Mouse (Mus musculus): ENCODE measurements around the gene Arfgef2.

The Arfgef2 gene

DNA sequence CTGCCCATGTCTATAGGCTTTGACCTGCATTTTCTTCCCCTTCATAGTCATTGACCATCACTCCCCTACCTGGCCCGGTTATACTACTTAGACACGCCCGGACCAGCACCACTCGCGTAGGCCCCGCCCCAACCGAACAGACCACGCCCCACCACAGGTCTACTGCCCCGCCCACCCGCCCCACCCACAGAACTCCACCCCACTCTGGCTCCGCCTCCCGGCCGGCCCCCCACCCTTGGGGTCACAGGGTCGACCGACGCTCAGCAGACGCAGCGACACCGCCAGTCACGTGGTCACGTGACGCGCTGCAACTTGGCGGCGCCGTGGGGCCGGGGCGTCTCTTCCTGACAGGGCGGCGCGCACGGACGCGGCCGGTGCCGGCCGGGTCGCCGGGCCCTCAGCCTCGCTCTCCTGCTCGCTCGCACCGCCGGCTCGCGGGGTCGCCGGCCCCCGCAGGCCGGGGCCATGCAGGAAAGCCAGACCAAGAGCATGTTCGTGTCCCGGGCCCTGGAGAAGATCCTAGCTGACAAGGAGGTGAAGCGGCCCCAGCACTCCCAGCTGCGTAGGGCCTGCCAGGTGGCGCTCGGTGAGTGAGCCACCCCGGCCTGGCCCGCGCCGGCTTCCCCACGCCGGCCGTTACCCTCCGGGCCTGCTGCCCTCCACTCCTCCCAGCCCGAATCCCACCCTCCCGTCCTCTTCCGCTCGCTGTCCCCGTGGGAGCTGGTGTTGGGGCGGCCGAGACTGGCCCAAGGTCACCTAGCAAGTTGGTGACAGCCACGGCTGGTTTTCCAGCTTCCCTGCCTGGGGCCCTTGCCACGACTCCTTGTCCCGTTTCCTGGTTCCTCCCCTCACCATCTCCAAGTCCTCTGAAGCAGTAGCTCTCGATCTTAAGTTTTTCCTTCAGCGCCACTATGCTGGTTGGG lies at the start of gene Arfgef2:
Arfgef2 (plus strand) TSS at position 339 of the 923 bp plus-strand sequence.
- DNase-seq (ENCODE audit: low read depth, low spot score): peak; percentile 75

DNA sequence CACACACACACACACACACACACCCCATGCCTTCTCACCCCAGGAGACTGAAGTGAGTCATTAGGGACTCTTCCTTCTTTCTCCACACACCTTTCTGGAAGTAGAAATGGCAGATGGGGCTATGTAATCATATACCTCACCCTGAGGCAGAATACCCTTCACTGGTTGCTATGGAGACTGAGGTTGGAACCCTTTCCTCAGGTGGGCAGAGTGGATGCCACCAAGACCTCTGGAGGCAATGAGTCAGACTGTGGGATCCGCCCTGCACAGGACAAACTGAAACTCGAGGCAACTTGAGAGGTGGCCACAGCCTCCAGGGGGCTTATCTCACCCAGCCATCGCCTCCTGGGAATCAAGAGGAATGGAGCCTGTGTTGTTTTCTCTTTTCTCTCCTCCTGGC lies 47.4 kb upstream of the Arfgef2 start:
- no peak for DNase-seq (ENCODE audit: low read depth, low spot score)

DNA sequence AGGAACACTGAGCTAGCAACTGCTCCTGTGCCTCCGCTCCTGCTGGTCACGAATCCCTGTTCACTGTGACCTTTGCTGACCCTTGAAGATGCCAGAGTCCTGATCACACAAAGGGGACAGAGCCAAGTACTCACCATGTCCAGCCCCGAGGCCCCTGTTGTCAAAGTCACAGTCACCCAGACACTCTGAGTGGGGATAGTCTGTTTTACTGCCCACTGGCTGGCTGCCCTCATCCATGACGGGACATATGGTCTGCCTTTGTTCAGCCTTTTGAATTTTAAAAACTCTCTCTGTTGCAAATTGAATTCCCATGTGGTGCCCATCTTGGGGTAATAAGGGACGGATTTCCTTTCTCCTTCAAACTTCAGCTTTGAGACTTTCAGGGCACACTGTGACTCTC lies 41.3 kb upstream of the Arfgef2 start:
- DNase-seq (ENCODE audit: low read depth, low spot score): no peak

DNA sequence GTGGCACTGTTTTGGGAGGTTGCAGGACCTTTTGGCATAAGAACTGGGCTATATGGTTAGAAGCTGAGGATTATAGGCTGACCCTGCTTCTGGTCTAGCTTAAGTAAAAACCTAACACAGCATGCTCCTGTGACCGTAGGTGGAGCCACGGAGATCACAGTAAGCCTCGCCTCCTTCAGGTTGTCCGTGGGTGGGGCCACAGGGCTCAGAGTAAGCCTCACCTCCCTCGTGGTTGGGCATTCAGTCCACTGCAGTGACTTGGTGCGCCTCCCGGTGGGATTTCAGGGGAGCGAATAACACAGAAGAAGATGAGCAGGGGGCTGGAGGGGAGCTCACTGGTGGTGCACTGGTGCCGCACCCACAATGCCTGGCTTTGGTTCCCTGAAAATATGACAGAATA lies 37.8 kb upstream of the Arfgef2 start:
- no peak for DNase-seq (ENCODE audit: low read depth, low spot score)

DNA sequence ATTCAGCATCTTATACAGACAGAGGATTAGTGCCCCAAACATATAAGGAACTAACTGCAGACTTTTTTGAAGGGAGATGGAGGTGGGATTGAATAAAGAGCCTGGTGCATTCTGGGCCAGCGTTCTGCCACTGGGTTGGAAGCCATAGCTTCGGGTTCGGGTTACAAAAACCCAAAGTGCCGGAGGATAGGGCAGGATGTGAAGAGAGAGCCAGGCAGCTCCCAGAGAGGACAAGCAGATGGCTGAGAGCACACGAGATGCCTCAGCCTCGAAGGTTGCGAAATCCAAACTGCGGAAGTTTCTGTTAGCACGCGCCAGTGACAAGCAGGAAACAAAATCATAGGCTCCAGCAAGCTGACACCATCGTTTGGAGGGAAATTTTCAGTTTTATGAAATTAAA lies 34.0 kb upstream of the Arfgef2 start:
- DNase-seq (ENCODE audit: low read depth, low spot score): no peak

DNA sequence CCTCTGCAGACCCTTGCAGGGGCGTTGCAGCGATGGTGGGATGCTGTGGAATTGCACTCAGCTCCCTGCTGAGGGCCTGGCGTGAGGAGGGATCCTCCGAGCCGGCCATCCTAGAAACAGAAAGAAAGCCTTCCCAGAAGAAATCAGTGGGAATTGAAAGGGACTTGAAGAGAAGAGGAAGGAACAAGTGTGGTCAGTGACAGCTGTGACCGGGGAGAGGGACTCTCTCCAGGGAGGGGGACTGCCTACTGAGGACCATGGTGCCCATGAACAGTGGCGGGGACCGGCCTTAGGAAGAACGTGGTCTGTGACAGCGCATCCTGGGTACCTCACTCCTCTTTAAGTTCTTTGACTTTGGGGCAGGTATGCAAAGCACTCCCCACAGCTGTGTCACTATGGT lies 31.8 kb upstream of the Arfgef2 start:
- DNase-seq (ENCODE audit: low read depth, low spot score): no peak

DNA sequence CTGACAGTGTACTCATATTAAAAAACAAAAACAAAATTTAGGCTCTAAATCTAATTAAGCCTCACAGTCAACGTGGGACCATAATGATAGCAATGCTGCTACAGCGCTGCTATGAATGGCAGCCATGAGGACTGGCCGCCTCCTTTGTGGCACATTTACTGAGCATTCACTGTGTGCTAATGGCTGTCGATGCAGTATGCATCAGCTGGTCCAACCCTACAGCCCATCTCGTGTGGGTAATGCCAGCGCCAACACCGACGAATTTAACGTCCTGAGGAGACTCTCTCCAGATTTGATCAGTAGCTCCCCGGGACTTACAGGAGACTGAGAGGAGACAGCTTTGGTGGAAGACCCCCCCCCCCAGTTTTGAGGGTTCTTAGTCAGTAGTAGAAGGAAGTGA lies 31.1 kb upstream of the Arfgef2 start:
- no peak for DNase-seq (ENCODE audit: low read depth, low spot score)

DNA sequence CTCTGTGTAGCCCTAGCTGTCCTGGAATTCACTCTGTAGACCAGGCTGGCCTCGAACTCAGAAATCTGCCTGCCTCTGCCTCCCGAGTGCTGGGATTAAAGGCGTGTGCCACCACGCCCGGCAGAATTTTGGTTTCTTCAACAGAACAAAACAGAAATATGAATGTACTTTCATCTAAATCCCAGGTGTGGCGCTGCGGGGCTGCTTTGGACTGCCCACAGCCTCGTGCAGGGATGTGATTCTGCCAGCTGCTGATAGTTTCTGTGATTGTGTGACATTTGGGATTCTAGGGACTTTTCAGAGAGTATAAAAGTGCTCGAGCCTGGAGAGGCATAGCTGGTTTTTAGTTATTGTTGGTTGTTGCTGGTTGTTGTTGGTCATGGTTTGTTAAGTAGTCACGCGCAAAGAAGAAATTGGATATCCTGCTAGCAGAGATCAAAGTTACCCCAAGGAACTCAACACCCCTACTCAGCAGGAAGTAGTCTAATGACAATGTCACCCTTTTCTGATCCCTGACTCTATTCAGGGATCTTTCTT lies 30.0 kb upstream of the Arfgef2 start:
- no peak for DNase-seq (ENCODE audit: low read depth, low spot score)

DNA sequence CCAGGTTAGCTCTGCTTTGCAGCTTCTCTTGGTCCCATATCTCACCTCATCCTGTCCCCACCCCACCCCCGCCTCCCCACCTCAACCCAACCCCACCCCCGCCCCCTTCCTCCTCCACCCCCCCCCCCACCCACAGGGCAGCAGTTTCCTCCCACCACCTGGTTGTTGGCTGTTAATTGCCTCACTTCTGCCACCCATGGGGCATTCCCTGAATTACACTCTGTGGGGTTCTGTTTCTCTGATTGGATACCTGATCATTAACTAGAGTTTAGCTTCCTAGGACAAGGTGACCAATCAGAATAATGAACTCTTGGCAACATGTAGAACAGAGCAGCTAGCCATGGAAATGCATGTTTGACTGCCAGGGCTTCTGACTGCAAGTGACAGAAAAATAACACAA lies 29.1 kb upstream of the Arfgef2 start:
- DNase-seq (ENCODE audit: low read depth, low spot score): no peak

DNA sequence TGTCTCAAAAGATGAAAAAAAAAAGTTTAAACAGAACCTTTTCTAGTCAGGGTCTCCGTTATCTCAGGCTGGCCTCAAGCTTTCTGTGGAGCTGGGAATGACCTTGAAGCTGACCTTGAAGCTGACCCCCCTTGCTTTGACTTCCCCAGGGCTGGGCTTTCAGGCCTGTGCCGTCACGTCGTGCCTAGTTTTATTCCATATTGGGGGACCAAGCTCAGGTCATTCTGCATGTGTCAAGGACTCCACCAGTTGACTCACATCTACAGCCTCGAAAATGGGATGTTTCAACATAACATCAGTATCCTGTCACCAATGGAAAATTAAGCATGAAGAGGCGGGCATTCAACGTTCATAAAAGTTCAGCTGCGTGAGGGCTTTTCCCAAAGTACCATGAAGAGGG lies 25.4 kb upstream of the Arfgef2 start:
- no peak for DNase-seq (ENCODE audit: low read depth, low spot score)

DNA sequence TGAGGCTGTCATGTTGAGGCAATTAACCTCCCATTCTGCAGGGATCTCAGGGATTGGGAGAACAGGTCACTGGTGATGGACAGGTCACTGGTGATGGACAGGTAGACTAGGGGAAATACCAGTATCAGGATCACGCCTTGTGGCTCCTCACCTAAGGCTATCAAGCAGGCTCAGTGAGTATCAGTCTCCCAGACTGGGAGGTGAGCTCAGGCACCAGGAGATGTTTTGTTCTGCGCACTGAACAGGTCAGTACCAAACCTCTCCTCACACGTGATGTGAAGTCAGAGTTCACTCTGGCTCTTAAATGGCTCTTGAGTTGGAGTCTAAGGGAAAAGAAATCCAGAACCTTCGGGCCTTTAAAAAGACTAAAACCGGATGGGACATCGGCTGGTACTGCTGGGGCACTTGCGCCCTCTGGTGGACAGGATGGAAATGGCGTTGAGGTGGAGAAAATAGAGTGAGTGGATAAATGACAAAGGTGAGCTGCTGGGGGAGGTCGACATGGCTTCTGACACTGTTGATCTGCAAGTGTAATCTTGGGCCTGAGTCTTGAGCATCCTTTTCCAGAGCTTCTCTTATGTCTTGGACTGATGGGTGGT lies 24.3 kb upstream of the Arfgef2 start:
- DNase-seq (ENCODE audit: low read depth, low spot score): peak; percentile 58

DNA sequence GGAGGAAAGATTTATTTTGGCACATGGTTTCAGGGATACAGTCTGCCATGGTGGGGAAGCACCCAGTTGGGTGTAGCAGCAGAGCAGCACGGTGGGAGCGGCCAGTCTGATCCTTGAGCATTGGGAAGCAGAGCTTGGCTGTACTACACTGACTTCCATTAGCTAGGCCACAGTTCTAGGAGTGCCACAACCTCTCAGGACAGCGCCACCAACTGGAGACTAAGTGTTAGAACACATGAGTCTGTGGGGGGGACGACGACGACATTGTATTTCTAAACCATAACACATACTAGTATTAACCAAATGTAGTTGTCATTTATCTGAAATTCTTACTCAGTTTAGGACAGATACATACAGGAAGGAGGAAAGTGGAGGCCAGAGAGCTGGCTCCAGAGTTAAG lies 21.0 kb upstream of the Arfgef2 start:
- no peak for DNase-seq (ENCODE audit: low read depth, low spot score)

DNA sequence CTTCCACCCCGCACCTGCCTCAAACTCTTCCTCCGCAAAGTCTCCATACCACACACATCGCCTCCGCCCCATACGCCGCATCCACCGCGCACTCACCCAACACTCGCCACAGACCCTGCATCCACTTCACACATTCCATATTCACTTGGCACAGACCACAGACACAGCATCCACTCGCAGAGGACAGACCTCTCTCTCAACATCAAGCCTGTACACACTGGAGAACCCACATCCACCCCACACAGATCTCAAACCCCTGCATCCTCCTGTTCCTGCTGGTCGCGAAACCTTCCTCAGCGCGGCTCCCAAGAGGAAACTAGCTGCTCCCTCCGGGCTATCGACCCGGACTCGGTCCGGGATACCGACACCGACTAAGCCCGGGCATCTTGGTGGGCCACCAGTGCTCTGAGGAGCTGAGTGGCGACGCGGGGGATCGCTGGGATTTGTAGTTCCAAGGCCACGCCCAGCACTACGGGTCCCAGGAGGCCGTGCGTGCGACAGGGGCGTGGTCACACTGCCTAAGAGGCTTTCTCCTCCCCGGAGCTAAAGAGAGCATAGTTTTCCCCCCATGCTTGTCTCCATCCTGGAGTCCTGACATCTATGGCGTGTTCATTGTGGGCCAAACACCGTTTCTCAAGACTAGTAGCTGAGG lies 18.9 kb upstream of the Arfgef2 start:
- DNase-seq (ENCODE audit: low read depth, low spot score): peak; percentile 76

DNA sequence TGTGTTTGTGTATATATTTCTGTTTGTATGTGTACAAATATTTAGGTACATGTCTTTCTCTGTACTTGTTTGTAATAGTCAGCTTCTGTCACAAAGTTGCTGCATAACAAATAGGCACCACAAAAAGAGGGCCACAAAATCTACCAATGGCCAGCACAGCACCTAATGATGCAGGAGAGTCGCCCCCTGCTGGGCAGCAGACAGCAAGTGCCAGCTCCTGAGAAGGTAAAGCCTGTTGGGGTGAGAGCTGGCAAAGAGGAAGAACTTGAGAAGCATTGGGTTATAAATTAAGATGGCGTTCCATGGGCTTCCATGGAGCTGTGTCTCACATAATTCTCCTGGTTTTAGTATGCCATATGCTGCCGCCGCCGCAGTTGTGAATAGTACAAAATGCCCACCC lies 13.7 kb upstream of the Arfgef2 start:
- DNase-seq (ENCODE audit: low read depth, low spot score): no peak

DNA sequence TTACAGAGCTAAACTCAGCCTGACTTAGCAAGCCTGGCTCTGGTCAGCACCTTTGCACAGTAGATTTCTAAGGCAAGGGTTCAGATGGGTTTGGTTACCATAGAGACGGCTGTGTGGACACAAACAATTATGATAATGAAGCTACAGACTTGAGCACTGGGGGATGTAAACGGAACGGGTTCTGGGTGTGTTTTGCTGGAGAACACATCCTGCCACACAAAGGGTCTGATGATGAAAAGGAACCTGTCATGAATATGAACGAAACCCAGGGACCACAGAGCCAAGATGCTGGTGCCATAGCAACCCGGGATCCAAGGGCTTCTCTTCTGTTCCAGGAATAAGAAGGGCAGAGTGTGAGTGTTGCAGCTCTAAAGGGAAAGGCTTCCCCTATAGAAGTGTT lies 13.0 kb upstream of the Arfgef2 start, which contains the start of gene Trp53rkb:
Trp53rkb (plus strand) TSS at position 177 of the 400 bp plus-strand sequence.
- no peak for DNase-seq (ENCODE audit: low read depth, low spot score)

DNA sequence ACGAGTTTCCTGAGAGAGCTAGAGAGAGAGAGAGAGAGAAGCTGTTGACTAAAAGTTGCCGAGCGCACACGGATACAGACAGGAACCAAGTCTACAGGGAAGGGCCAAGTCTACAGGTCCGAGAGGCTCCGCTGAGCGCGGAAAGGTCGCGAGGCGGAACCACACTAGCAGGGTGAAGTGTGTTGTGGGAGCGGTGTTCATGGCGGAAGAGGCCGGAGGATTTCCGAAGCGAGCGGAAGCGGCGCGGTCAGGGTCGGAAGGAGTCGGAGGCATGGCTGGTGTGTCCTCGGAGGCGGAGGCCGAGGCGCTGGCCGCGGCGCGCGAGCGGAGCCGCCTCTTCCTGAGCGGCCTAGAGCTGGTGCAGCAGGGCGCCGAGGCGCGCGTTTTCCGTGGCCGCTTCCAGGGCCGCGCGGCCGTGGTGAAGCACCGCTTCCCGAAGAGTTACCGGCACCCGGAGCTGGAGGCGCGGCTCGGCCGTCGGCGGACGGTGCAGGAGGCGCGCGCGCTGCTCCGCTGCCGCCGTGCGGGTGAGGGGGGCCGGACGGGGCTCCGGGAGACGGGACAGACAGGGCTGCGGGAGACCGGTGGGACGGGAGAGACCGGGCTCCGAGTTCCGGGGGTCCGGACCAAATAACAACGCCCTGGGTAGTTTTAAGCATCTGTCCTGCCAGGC lies 11.7 kb upstream of the Arfgef2 start:
- peak; percentile 54 for DNase-seq (ENCODE audit: low read depth, low spot score)

DNA sequence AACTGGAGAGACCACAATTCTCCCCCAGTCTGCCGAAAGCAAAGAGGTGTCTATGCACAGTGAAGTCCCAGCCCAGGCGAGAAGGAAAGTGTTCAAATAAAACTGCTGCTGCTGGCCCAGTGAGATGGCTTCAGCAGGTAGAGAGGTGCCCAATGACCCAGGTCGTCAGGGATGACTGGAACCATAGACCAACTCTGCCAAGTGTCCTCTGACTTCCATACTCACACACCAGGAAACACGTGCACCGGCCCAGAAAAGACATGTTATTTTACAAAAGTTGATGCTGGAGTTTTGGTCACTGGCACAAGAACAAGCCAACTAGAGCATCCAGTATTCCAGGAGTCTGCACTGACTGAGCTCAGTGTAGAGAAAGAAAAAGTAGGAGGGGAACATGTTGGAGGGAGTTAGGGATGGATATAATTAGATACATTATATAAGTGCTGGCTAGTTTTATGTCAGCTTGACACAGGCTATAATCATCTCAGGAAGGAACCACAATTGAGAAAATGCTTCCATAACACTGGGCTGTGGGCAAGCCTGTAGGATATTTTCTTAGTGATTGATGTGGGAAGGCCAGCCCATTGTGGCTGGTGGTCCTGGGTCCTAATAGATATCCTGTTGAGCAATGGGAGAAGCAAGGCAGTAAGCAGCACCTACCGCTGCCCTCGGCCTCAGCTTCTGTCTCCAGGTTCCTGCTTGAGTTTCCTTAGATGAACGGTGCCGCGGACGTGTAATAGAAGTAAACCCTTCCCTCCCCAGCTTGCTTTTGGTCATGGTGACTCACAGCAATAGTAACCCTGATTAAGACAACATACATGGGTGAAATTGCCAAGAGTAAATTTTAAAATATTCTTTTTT lies 5.5 kb upstream of the Arfgef2 start:
- DNase-seq (ENCODE audit: low read depth, low spot score): no peak

DNA sequence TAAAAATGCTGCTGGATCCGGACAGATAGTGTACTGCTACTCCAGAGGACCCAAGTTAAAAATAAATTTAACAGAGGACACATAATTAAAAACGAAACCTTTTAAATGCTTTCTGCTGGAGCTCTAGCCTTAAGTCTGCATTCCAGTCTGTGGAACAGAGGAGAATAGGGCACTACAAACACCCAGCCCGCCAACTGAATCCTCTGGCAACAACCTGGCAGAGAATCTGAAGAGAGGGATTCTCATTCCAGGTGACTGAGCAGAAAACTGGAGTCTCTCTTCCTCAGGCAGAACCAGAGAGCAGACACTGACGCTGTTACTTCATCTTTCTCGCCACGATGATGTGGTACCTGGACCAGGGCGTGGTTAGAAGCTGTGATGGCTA lies 4.9 kb upstream of the Arfgef2 start:
- no peak for DNase-seq (ENCODE audit: low read depth, low spot score)

DNA sequence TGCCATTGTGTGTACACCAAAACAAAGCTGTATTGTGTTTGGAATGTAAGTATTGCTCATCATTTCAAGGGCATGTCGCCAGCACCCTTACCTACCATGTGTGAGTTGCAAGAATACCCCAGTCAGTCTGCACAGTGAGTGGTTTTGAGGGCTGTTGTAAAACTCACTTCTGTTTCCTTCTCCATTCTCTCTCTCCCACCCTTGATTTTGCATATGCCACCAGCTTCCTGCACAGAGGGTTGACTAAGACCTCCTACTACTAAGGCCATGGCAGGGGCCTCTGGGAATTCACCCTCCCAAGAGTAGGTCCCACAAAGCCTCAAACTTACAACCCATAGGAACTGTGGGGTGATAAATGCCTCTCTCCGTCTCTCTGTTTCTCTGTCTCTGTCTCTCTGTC lies 4.0 kb upstream of the Arfgef2 start:
- DNase-seq (ENCODE audit: low read depth, low spot score): no peak

DNA sequence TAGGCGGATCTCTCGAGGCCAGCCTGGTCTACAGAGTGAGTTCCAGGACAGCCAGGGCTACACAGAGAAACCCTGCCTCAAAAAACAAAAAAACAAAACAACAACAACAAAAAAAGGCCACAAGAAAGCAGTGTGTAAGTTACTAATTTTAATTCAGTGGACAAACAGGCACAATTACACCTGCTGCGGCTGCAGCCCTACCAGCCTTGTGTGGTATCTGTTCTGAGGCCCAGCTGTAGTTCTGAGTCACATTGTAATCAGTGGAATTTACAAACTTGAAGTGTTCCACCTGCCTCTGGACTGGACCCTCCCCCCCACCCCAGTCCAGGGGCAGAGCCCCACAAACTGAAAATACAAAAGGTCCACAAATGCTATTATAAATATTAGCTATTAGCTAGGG lies 2.1 kb upstream of the Arfgef2 start:
- no peak for DNase-seq (ENCODE audit: low read depth, low spot score)

DNA sequence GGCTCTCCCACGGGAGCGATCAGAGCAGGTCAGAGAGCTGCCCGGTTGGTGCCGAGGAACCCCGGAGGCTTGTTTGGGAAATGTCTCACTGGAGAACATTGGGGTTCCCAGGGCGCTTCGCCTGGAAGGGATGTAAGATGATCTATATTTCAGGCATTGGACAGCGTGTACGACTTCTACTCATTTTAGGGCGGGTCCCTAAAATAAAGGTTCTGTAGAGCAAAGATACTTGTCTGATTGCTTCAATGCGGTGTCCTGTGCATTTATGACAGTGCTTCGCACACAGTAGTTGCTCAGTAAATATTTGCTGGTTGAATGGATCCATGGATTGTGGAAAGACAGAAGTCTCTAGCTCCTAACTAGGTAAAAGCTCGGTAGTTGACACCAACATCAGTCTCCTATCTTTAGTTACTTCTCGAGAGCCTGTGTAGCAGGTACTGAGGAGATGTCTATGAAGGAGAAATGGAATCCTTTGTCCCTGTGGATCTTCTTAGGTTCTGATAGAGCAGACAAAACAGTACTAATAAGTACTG lies 851 bp downstream of the Arfgef2 start:
- peak; percentile 42 for DNase-seq (ENCODE audit: low read depth, low spot score)
